Mouse (Mus musculus) intestine, embryonic 15.5 days (tissue): ENCODE measurements around the gene Chn1. TPM values are rescaled to one million over a fixed set of nuclear protein-coding genes. Genes with fewer than 3 reads are reported as not detected.
A peak's percentile ranks its signal among the peaks of the same experiment; 100 is the strongest.

Experiments used
- ATAC-seq: fragments of 200-750 bp; cut with Nextera tagmentation; 2 replicates; pipeline ENCODE4 v1.8.0; 2017; ENCODE audit warnings: moderate TSS enrichment, moderate library complexity
- H3K27ac ChIP-seq: fragments of 300-500 bp; sonication (generic); 2 replicates; pipeline ENCODE4 v1.5.1; 2015; ENCODE audit warnings: mild to moderate bottlenecking, inconsistent platforms
- H3K27me3 ChIP-seq: fragments of 300-500 bp; sonication (generic); replicated peaks from 2 replicates; pipeline ENCODE4 v1.6.1; 2015; ENCODE audit warnings: inconsistent platforms
- H3K36me3 ChIP-seq: fragments of 300-500 bp; sonication (generic); 2 replicates; pipeline ENCODE4 v1.6.1; 2015; ENCODE audit warnings: inconsistent platforms
- H3K4me1 ChIP-seq: fragments of 300-500 bp; sonication (generic); replicated peaks from 2 replicates; pipeline ENCODE4 v1.6.1; 2015; ENCODE audit warnings: inconsistent platforms
- H3K4me2 ChIP-seq: fragments of 300-500 bp; sonication (generic); replicated peaks from 2 replicates; pipeline ENCODE4 v1.6.1; 2015; ENCODE audit warnings: mild to moderate bottlenecking, inconsistent platforms
- H3K4me3 ChIP-seq: fragments of 300-500 bp; sonication (generic); replicated peaks from 2 replicates; pipeline ENCODE4 v1.5.1; 2015; ENCODE audit warnings: inconsistent platforms
- H3K9ac ChIP-seq: fragments of 300-500 bp; sonication (generic); 2 replicates; pipeline ENCODE4 v1.6.1; 2015; ENCODE audit warnings: inconsistent platforms
- H3K9me3 ChIP-seq: fragments of 300-500 bp; sonication (generic); 2 replicates; pipeline ENCODE4 v1.6.1; 2016; ENCODE audit warnings: inconsistent platforms
- WGBS: fragments of 180-500 bp; shearing (Covaris S2); methylation state at CpG from one replicate; pipeline ENCODE4 v1.1.7; 2015; 5-methylcytosine and 5-hydroxymethylcytosine counted together
- polyA plus RNA-seq: library from polyadenylated mRNA; unstranded; fragments of >200 nt; fragmentation: Nextera tagmentation; extraction: Ambion mirVana; gene quantifications from 2 replicates; pipeline ENCODE4 v1.2.1, GENCODE M21; 2015

The Chn1 gene
- polyA plus RNA-seq, 1 experiment from 2014 or later = 16.9 TPM

GRCm38 (mm10) chr2:73580720-73581119, 194.4 kb downstream of the Chn1 start:
- H3K4me2 ChIP-seq = no peak overlapping the region
- no peak overlapping the region for H3K4me3 ChIP-seq
- no peaks in the 10 kb centered on the region for H3K36me3 ChIP-seq
- H3K27me3 ChIP-seq = no peaks in the 10 kb centered on the region
- no peak overlapping the region for H3K27ac ChIP-seq
- 85% methylated on average over 5 of the region's 5 CpGs for WGBS
- no peak overlapping the region for H3K9ac ChIP-seq
- no peak for ATAC-seq
- no peaks in the 10 kb centered on the region for H3K9me3 ChIP-seq
- H3K4me1 ChIP-seq = no peaks in the 10 kb centered on the region

- H3K9me3 ChIP-seq = no peaks in the 10 kb centered on the region
- H3K9ac ChIP-seq = no peak within 1 kb of the TSS
- 93% methylated on average over 9 of the region's 9 CpGs for WGBS
- H3K4me2 ChIP-seq = no peak within 1 kb of the TSS
- no peak for ATAC-seq
- H3K27me3 ChIP-seq = no peaks in the 10 kb centered on the region
- no peak within 1 kb of the TSS for H3K27ac ChIP-seq
- H3K4me3 ChIP-seq = no peak within 1 kb of the TSS
- no peaks in the 10 kb centered on the region for H3K36me3 ChIP-seq
- H3K4me1 ChIP-seq = no peaks in the 10 kb centered on the region
Measured at GRCm38 (mm10) chr2:73580166-73580565, 195.0 kb downstream of the Chn1 start, which contains the start of gene Chrna1. TSS of gene Chrna1 (minus strand) at chr2:73580338.

GRCm38 (mm10) chr2:73579168-73579567, 196.0 kb downstream of the Chn1 start:
- WGBS = 53% methylated on average over 5 of the region's 5 CpGs
- H3K9me3 ChIP-seq = no peaks in the 10 kb centered on the region
- H3K4me3 ChIP-seq = no peak overlapping the region
- H3K27me3 ChIP-seq = no peaks in the 10 kb centered on the region
- no peak for ATAC-seq
- no peaks in the 10 kb centered on the region for H3K36me3 ChIP-seq
- H3K4me2 ChIP-seq = no peak overlapping the region
- H3K27ac ChIP-seq = no peak overlapping the region
- H3K9ac ChIP-seq = no peak overlapping the region
- no peaks in the 10 kb centered on the region for H3K4me1 ChIP-seq

DNA sequence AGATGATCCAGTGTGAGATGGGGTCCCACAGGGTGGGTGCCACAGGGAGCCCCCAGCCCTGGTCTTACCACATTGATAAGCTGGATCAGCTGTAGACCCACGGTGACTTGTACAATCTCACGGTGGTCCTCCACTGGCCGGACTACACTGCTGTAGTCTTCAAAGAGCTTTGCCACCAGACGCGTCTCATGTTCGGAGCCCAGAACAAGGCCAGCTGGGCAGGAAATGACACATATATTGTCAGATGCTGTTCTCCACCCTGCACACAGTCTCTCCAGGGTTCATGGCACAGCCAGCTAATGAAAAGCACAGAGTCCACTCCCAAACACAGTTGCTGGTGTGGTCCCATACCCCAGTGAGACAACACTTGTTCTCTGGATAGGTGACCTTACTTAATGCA, 200.7 kb downstream of the Chn1 start:
- Histone ChIP-seq H3K9ac (no peak overlapping the region), H3K4me2 (no peak overlapping the region), H3K27me3 (no peaks in the 10 kb centered on the region), H3K27ac (no peak overlapping the region), H3K9me3 (no peaks in the 10 kb centered on the region), H3K36me3 (no peaks in the 10 kb centered on the region), H3K4me1 (no peaks in the 10 kb centered on the region), H3K4me3 (no peak overlapping the region)
- 75% methylated on average over 6 of the region's 6 CpGs for WGBS
- no peak for ATAC-seq

GRCm38 (mm10) chr2:73573556-73573955, 201.6 kb downstream of the Chn1 start:
- no peaks in the 10 kb centered on the region for H3K27me3 ChIP-seq
- H3K4me1 ChIP-seq = no peaks in the 10 kb centered on the region
- no peak overlapping the region for H3K4me2 ChIP-seq
- H3K4me3 ChIP-seq = no peak overlapping the region
- H3K36me3 ChIP-seq = no peaks in the 10 kb centered on the region
- H3K27ac ChIP-seq = no peak overlapping the region
- H3K9me3 ChIP-seq = no peaks in the 10 kb centered on the region
- no peak overlapping the region for H3K9ac ChIP-seq
- ATAC-seq = no peak
- 89% methylated on average over 4 of the region's 4 CpGs for WGBS

DNA sequence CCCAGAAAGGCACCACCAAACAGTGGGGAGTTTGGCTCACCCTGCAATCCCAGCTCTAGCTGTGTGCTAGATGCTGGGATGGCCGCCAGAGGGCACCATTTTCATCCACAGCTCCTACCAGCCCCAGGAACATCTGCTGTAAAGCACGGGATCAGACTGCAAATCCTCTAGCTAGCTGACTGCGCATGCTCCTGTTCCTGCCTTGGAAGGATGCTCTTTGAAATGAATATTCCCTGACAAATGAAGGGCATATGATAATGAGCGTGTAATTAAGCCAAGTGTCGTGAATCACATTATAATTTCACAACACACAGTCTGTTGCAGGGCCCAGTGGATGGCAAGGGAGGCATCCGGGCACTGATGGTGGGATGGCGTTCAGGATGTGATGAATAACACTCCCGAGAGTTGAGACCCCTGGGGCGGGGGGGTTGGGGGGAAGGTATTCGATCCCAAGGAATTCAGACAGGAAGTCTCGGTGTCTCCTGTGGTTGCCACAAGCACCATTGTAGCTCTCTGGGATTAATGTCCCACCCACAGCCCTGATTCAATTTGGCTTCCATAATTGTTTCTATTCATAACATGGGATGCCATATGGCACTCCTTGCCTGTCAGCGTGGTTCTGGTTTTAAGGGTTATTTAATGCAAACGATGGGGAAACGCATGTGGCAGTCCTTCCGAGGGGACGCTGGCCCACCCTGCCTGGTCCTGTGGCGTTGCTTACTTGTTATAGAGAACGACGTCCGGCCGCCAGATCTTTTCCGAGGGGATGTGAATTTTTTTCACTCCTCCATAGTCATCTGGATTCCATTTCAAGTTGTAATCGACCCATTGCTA, 202.4 kb downstream of the Chn1 start:
- peak; percentile 82 for ATAC-seq
- 38% methylated on average over 23 of the region's 23 CpGs for WGBS
- Histone ChIP-seq H3K4me3 (0 out of 2 replicates have a peak overlapping the region, but pooled peaks have one; percentile 12), H3K27me3 (no peaks in the 10 kb centered on the region), H3K9ac (no peak overlapping the region), H3K36me3 (no peaks in the 10 kb centered on the region), H3K4me1 (no peaks in the 10 kb centered on the region), H3K9me3 (no peaks in the 10 kb centered on the region), H3K27ac (no peak overlapping the region), H3K4me2 (peak overlapping the region; percentile 45)

DNA sequence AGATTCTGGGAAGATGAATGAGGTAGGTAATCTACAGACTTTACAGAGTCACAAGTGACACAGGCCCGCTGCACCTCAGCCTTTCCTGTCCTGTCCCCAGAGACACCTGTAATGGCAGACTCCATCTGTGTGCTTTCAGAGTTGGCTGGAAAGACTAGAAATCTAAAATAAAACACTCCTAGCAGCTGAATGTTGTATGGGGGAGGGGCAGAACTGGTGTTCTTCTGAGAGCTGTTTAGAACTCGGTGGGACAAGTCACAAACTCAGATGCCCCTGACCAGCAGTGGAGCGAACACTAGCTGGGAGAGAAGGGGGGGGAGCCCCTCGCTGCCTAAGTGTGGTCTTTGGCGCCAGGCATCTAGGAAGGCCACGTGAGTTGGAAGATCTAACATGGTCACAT, 203.2 kb downstream of the Chn1 start:
- no peak for ATAC-seq
- Histone ChIP-seq H3K4me1 (no peaks in the 10 kb centered on the region), H3K9ac (no peak overlapping the region), H3K27ac (no peak overlapping the region), H3K9me3 (no peaks in the 10 kb centered on the region), H3K4me2 (no peak overlapping the region), H3K36me3 (no peaks in the 10 kb centered on the region), H3K27me3 (no peaks in the 10 kb centered on the region), H3K4me3 (no peak overlapping the region)
- WGBS = 74% methylated on average over 6 of the region's 6 CpGs

DNA sequence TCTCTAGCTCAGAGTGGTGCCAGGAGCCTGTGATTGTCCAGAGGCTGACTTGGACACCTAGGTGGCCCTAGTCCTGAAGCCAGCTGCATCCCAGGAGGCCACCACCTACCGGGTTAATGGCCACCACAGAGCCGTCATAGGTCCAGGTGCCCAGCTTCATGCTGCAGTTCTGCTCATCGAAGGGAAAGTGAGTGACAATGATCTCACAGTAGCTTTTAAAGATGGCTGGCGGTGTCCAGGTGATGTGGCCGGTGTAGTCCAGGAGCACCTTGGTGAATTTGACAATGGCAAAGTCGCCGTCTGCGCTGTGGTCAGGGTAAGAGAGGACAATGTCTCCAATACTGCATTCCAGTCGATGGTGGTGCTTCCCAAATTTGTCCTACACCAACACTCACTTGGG, 203.8 kb downstream of the Chn1 start:
- no peaks in the 10 kb centered on the region for H3K9me3 ChIP-seq
- ATAC-seq = no peak
- no peak overlapping the region for H3K9ac ChIP-seq
- H3K4me3 ChIP-seq = no peak overlapping the region
- no peaks in the 10 kb centered on the region for H3K36me3 ChIP-seq
- no peaks in the 10 kb centered on the region for H3K4me1 ChIP-seq
- 91% methylated on average over 9 of the region's 9 CpGs for WGBS
- H3K27ac ChIP-seq = no peak overlapping the region
- H3K4me2 ChIP-seq = no peak overlapping the region
- H3K27me3 ChIP-seq = no peaks in the 10 kb centered on the region

DNA sequence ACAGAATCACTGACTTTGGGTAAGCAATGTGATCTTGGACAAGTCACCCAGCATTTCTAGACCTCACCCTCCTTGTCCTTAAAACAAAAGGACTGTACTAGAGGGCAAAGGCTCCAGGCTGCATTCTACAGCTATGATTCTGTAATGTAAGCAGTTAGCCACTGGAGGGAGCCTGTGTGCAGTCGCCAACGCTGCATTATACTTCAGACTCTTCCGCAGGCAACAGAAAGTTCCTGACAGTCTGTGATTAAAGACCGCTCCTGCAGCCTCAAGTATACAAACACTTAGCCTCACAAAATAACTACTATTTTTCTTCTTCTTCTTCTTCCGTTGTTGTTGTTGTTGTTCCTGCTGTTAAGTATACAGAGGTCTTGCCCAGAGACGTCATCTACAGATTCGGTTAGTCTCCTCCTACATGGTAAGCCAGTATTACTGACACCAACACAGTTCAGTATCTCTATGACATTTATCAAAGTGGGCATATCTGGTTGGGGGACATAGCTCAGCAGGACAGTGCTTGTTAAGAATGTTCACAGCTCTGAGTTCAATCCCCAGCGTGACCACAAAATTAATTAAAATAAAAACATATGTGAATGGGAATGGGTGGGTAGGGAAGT, 208.0 kb downstream of the Chn1 start:
- H3K4me3 ChIP-seq = peak overlapping the region; percentile 23
- peak overlapping the region; percentile 52 for H3K4me2 ChIP-seq
- no peaks in the 10 kb centered on the region for H3K27me3 ChIP-seq
- no peaks in the 10 kb centered on the region for H3K9me3 ChIP-seq
- 21% methylated on average over 8 of the region's 8 CpGs for WGBS
- no peaks in the 10 kb centered on the region for H3K4me1 ChIP-seq
- ATAC-seq = peak; percentile 84
- no peak overlapping the region for H3K9ac ChIP-seq
- no peaks in the 10 kb centered on the region for H3K36me3 ChIP-seq
- H3K27ac ChIP-seq = no peak overlapping the region

- Histone ChIP-seq H3K4me2 (no peak overlapping the region), H3K9me3 (no peaks in the 10 kb centered on the region), H3K27me3 (no peaks in the 10 kb centered on the region), H3K27ac (no peak overlapping the region), H3K4me3 (no peak overlapping the region), H3K9ac (no peak overlapping the region), H3K36me3 (no peaks in the 10 kb centered on the region), H3K4me1 (0 out of 2 replicates have a peak, but pooled peaks cover 5% of the 10 kb centered on the region)
- 18% methylated on average over 7 of the region's 7 CpGs for WGBS
- no peak for ATAC-seq
Measured at GRCm38 (mm10) chr2:73566162-73566561, 209.0 kb downstream of the Chn1 start.

DNA sequence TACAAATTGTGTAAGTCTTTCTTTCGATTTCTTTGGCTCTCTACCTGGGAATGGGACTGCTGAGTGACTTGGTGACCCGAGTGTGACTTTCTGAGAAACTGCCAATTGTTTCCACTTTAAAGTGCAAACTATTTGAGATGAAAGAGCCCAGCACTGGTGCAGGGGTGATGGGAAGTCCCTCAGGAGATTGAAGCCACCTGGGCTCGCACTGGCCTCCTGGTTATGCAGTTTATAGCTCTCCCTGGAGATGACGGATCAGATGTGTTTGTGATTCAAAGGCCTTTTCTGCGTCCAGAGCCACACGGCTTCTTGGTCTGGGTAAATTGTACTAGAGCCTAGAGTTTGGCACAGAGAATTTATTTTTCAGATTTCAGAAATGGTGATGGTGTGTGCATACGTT, 211.5 kb downstream of the Chn1 start:
- ATAC-seq = no peak
- Histone ChIP-seq H3K4me2 (no peak overlapping the region), H3K4me3 (no peak overlapping the region), H3K27ac (no peak overlapping the region), H3K36me3 (no peaks in the 10 kb centered on the region), H3K27me3 (no peaks in the 10 kb centered on the region), H3K9me3 (no peaks in the 10 kb centered on the region), H3K9ac (no peak overlapping the region), H3K4me1 (0 out of 2 replicates have a peak, but pooled peaks cover 5% of the 10 kb centered on the region)
- WGBS = 46% methylated on average over 7 of the region's 7 CpGs

- Histone ChIP-seq H3K4me1 (0 out of 2 replicates have a peak, but pooled peaks cover 5% of the 10 kb centered on the region), H3K27ac (no peak overlapping the region), H3K4me2 (no peak overlapping the region), H3K4me3 (no peak overlapping the region), H3K9me3 (no peaks in the 10 kb centered on the region), H3K36me3 (no peaks in the 10 kb centered on the region), H3K27me3 (no peaks in the 10 kb centered on the region), H3K9ac (no peak overlapping the region)
- no peak for ATAC-seq
- WGBS = 92% methylated on average over 9 of the region's 9 CpGs
Measured at GRCm38 (mm10) chr2:73562656-73563055, 212.5 kb downstream of the Chn1 start.
